Mouse (Mus musculus) midbrain, embryonic 13.5 days (tissue): ENCODE data around the gene Rag1. TPM values are rescaled to one million over a fixed set of nuclear protein-coding genes. Genes with fewer than 3 reads are reported as not detected.
A peak's percentile ranks its signal among the peaks of the same experiment; 100 is the strongest.

Experiments used
- ATAC-seq: fragments of 200-750 bp; cut with Nextera tagmentation; 2 replicates; pipeline ENCODE4 v1.8.0; 2017; ENCODE audit warnings: mild to moderate bottlenecking, moderate TSS enrichment, moderate library complexity
- H3K27ac ChIP-seq: fragments of 300-500 bp; sonication (generic); 2 replicates; pipeline ENCODE4 v1.5.1; 2015; ENCODE audit warnings: inconsistent platforms, mild to moderate bottlenecking, moderate library complexity
- H3K27me3 ChIP-seq: fragments of 300-500 bp; sonication (generic); 2 replicates; pipeline ENCODE4 v1.6.1; 2015; ENCODE audit warnings: mild to moderate bottlenecking, inconsistent platforms
- H3K36me3 ChIP-seq: fragments of 300-500 bp; sonication (generic); 2 replicates; pipeline ENCODE4 v1.6.1; 2015; ENCODE audit warnings: mild to moderate bottlenecking, inconsistent platforms
- H3K4me1 ChIP-seq: fragments of 300-500 bp; sonication (generic); replicated peaks from 2 replicates; pipeline ENCODE4 v1.6.1; 2015; ENCODE audit warnings: inconsistent platforms
- H3K4me2 ChIP-seq: fragments of 300-500 bp; sonication (generic); replicated peaks from 2 replicates; pipeline ENCODE4 v1.6.1; 2015; ENCODE audit warnings: moderate library complexity, mild to moderate bottlenecking, inconsistent platforms
- H3K4me3 ChIP-seq: fragments of 300-500 bp; sonication (generic); replicated peaks from 2 replicates; pipeline ENCODE4 v1.5.1; 2015; ENCODE audit warnings: mild to moderate bottlenecking, inconsistent platforms
- H3K9ac ChIP-seq: fragments of 300-500 bp; sonication (generic); replicated peaks from 2 replicates; pipeline ENCODE4 v1.6.1; 2015; ENCODE audit warnings: mild to moderate bottlenecking, inconsistent platforms
- H3K9me3 ChIP-seq: fragments of 300-500 bp; sonication (generic); 2 replicates; pipeline ENCODE4 v1.6.1; 2016; ENCODE audit warnings: mild to moderate bottlenecking, inconsistent platforms
- WGBS: fragments of 180-500 bp; shearing (Covaris S2); methylation state at CpG from one replicate; pipeline ENCODE4 v1.1.7; 2015; 5-methylcytosine and 5-hydroxymethylcytosine counted together
- polyA plus RNA-seq: library from polyadenylated mRNA; unstranded; fragments of >200 nt; fragmentation: Nextera tagmentation; extraction: Ambion mirVana; gene quantifications from 2 replicates; pipeline ENCODE4 v1.2.1, GENCODE M21; 2015

Gene Rag1
- polyA plus RNA-seq, 1 experiment from 2014 or later: 0.05 TPM

- Histone ChIP-seq H3K36me3 (no peaks in the 10 kb centered on the region), H3K4me1 (no peaks in the 10 kb centered on the region; the same call in 1 of the 2 replicates), H3K9ac (no peak overlapping the region), H3K27ac (no peak overlapping the region), H3K4me2 (no peak overlapping the region), H3K4me3 (no peak overlapping the region), H3K27me3 (no peaks in the 10 kb centered on the region), H3K9me3 (no peaks in the 10 kb centered on the region)
- ATAC-seq: peak; percentile 68; the same call in 1 of the 2 replicates
- 86% methylated on average over 3 of the region's 3 CpGs for WGBS
Observed at GRCm38 (mm10) chr2:101665703-101666092, 16.4 kb upstream of the Rag1 start.

GRCm38 (mm10) chr2:101665058-101665702 is 15.9 kb upstream of the Rag1 start:
- Histone ChIP-seq H3K27me3 (no peaks in the 10 kb centered on the region), H3K9me3 (no peaks in the 10 kb centered on the region), H3K4me1 (no peaks in the 10 kb centered on the region; the same call in 1 of the 2 replicates), H3K36me3 (no peaks in the 10 kb centered on the region), H3K27ac (no peak overlapping the region), H3K4me3 (no peak overlapping the region), H3K9ac (no peak overlapping the region), H3K4me2 (no peak overlapping the region)
- WGBS: 22% methylated on average over 9 of the region's 9 CpGs
- peak; percentile 90 for ATAC-seq

GRCm38 (mm10) chr2:101660536-101660935 is 11.2 kb upstream of the Rag1 start:
- no peak overlapping the region for H3K9ac ChIP-seq
- H3K9me3 ChIP-seq: no peaks in the 10 kb centered on the region
- H3K27ac ChIP-seq: no peak overlapping the region
- H3K4me3 ChIP-seq: no peak overlapping the region
- no peaks in the 10 kb centered on the region for H3K27me3 ChIP-seq
- no peak for ATAC-seq
- 81% methylated on average over 2 of the region's 2 CpGs for WGBS
- no peaks in the 10 kb centered on the region for H3K36me3 ChIP-seq
- no peak overlapping the region for H3K4me2 ChIP-seq
- no peaks in the 10 kb centered on the region; the same call in 1 of the 2 replicates for H3K4me1 ChIP-seq

- H3K36me3 ChIP-seq: no peaks in the 10 kb centered on the region
- H3K27me3 ChIP-seq: peaks cover 12% of the 10 kb centered on the region; the same call in 1 of the 2 replicates
- 17% methylated on average over 14 of the region's 14 CpGs for WGBS
- peaks cover 9% of the 10 kb centered on the region for H3K4me1 ChIP-seq
- H3K4me3 ChIP-seq: peak overlapping the region; percentile 37
- H3K4me2 ChIP-seq: peak overlapping the region; percentile 72
- H3K9me3 ChIP-seq: no peaks in the 10 kb centered on the region
- H3K9ac ChIP-seq: no peak overlapping the region; the same call in 1 of the 2 replicates
- no peak overlapping the region for H3K27ac ChIP-seq
- ATAC-seq: peak; percentile 81
Observed at GRCm38 (mm10) chr2:101652921-101653597, 3.8 kb upstream of the Rag1 start.

- Histone ChIP-seq H3K4me1 (peaks cover 9% of the 10 kb centered on the region), H3K4me2 (peak overlapping the region; percentile 72), H3K27ac (no peak overlapping the region), H3K9me3 (no peaks in the 10 kb centered on the region), H3K9ac (no peak overlapping the region; the same call in 1 of the 2 replicates), H3K36me3 (no peaks in the 10 kb centered on the region), H3K27me3 (peaks cover 12% of the 10 kb centered on the region; the same call in 1 of the 2 replicates), H3K4me3 (peak overlapping the region; percentile 37)
- ATAC-seq: peak; percentile 82
- 27% methylated on average over 14 of the region's 14 CpGs for WGBS
Observed at GRCm38 (mm10) chr2:101652204-101652920, 3.1 kb upstream of the Rag1 start.

GRCm38 (mm10) chr2:101650446-101650845 is 1.1 kb upstream of the Rag1 start:
- H3K27me3 ChIP-seq: peaks cover 12% of the 10 kb centered on the region; the same call in 1 of the 2 replicates
- no peak for ATAC-seq
- WGBS: 58% methylated on average over 1 of the region's 1 CpGs

GRCm38 (mm10) chr2:101648361-101648760 is 940 bp downstream of the Rag1 start:
- no peak for ATAC-seq
- H3K27ac ChIP-seq: no peak overlapping the region
- H3K27me3 ChIP-seq: 0 out of 2 replicates have a peak, but pooled peaks cover 5% of the 10 kb centered on the region
- no peak overlapping the region for H3K9ac ChIP-seq
- H3K4me3 ChIP-seq: no peak overlapping the region
- peaks cover 9% of the 10 kb centered on the region for H3K4me1 ChIP-seq
- H3K36me3 ChIP-seq: no peaks in the 10 kb centered on the region
- H3K9me3 ChIP-seq: no peaks in the 10 kb centered on the region
- H3K4me2 ChIP-seq: no peak overlapping the region
- 40% methylated on average over 2 of the region's 2 CpGs for WGBS

More at GRCm38 (mm10) chr2:101650446-101650845, 1.1 kb upstream of the Rag1 start:
- no peak overlapping the region for H3K4me2 ChIP-seq
- H3K4me3 ChIP-seq: no peak overlapping the region
- H3K9ac ChIP-seq: no peak overlapping the region
- no peaks in the 10 kb centered on the region for H3K36me3 ChIP-seq
- H3K4me1 ChIP-seq: peaks cover 9% of the 10 kb centered on the region
- H3K9me3 ChIP-seq: no peaks in the 10 kb centered on the region
- no peak overlapping the region for H3K27ac ChIP-seq

GRCm38 (mm10) chr2:101645841-101646240 is 3.5 kb downstream of the Rag1 start:
- H3K4me2 ChIP-seq: no peak overlapping the region
- H3K9me3 ChIP-seq: no peaks in the 10 kb centered on the region
- no peaks in the 10 kb centered on the region for H3K27me3 ChIP-seq
- H3K4me1 ChIP-seq: no peaks in the 10 kb centered on the region
- no peak overlapping the region for H3K9ac ChIP-seq
- ATAC-seq: no peak
- WGBS: 96% methylated on average over 1 of the region's 1 CpGs
- no peak overlapping the region for H3K27ac ChIP-seq
- H3K36me3 ChIP-seq: no peaks in the 10 kb centered on the region
- H3K4me3 ChIP-seq: no peak overlapping the region

GRCm38 (mm10) chr2:101639840-101640350 is 9.4 kb downstream of the Rag1 start:
- 72% methylated on average over 3 of the region's 3 CpGs for WGBS
- H3K9ac ChIP-seq: no peak overlapping the region
- peaks cover 7% of the 10 kb centered on the region for H3K4me1 ChIP-seq
- no peaks in the 10 kb centered on the region for H3K9me3 ChIP-seq
- H3K36me3 ChIP-seq: no peaks in the 10 kb centered on the region
- H3K27me3 ChIP-seq: no peaks in the 10 kb centered on the region
- no peak for ATAC-seq
- no peak overlapping the region for H3K4me3 ChIP-seq
- no peak overlapping the region for H3K27ac ChIP-seq
- H3K4me2 ChIP-seq: no peak overlapping the region

GRCm38 (mm10) chr2:101638979-101639839 is 10.1 kb downstream of the Rag1 start:
- ATAC-seq: no peak
- WGBS: 73% methylated on average over 7 of the region's 7 CpGs
- Histone ChIP-seq H3K27me3 (no peaks in the 10 kb centered on the region), H3K9me3 (no peaks in the 10 kb centered on the region), H3K4me2 (no peak overlapping the region), H3K4me3 (no peak overlapping the region), H3K36me3 (no peaks in the 10 kb centered on the region), H3K9ac (no peak overlapping the region), H3K4me1 (peaks cover 7% of the 10 kb centered on the region), H3K27ac (no peak overlapping the region)
